ENCODE assay signal across 10 mouse cellular contexts in genomic region chr1:130551407-130552249, GRCm38 (mm10).
DNase-seq lines count a peak whose midpoint lies in the region; ATAC-seq and TF ChIP-seq lines count a peak whose summit lies in the region.
"Had no signal": no experiment of that assay in that cellular context is flagged by ENCODE, and none has a peak within 500 bp of the region (broad histone marks: within the 10 kb centered on the region; RNA-seq: fewer than 3 reads in every experiment).

No protein-coding gene starts in this region.

- no peak for TF ChIP-seq EP300 in MEL (IDR thresholded peaks at IDR 0.05; ENCODE audit: low read depth in 1 of 2, low read length in 2 of 2)

- no peak for DNase-seq in heart, adult 8-10 months (ENCODE audit: low spot score)
- DNase-seq in A20 (ENCODE audit: low read depth, low spot score), result peak; percentile 63
- no peak for DNase-seq in MEL (ENCODE audit: low read depth, low spot score)
- DNase-seq in kidney, postnatal 14 days, result no peak
- no peak for DNase-seq in left cerebral cortex, postnatal 36 days (ENCODE audit: low spot score in 2 of 2)
- no peak for DNase-seq in ovary, postnatal 36 days (ENCODE audit: low spot score)

- H3K9me3 ChIP-seq in heart, embryonic 15.5 days (replicated peaks), result no peaks in the 10 kb centered on the region
- H3K9me3 ChIP-seq in MEL (replicated peaks; ENCODE audit: insufficient read depth, low read length), result no peaks in the 10 kb centered on the region
- H3K9me3 ChIP-seq in limb, embryonic 12.5 days, result no peaks in the 10 kb centered on the region
- H3K9me3 ChIP-seq: forebrain, embryonic 15.5 days; G1E had no signal

- peaks cover 8% of the 10 kb centered on the region for H3K4me1 ChIP-seq in heart, embryonic 15.5 days (replicated peaks)
- H3K4me1 ChIP-seq in MEL (ENCODE audit: control insufficient read depth in 1 of 2, insufficient read depth in 2 of 2, low read length in 2 of 2), result peaks cover 10% of the 10 kb centered on the region in 2 experiments
- H3K4me1 ChIP-seq in limb, embryonic 12.5 days (replicated peaks), result no peaks in the 10 kb centered on the region
- H3K4me1 ChIP-seq: forebrain, embryonic 15.5 days had no signal

- no peak overlapping the region for H3K4me3 ChIP-seq in heart, embryonic 15.5 days
- H3K4me3 ChIP-seq in MEL (ENCODE audit: control insufficient read depth in 1 of 2, insufficient read depth in 1 of 2, low read depth in 2 of 2, low read length in 2 of 2), result no peak overlapping the region
- H3K4me3 ChIP-seq in limb, embryonic 12.5 days (replicated peaks), result no peak overlapping the region
- H3K4me3 ChIP-seq: forebrain, embryonic 15.5 days had no signal

- TF ChIP-seq POLR2A in MEL (IDR thresholded peaks at IDR 0.05; ENCODE audit: control insufficient read depth in 1 of 2, insufficient read depth in 1 of 2, low read depth in 1 of 2, low read length in 2 of 2, poor library complexity in 1 of 2), result no peak

- H3K36me3 ChIP-seq in heart, embryonic 15.5 days, result no peaks in the 10 kb centered on the region
- H3K36me3 ChIP-seq in MEL (ENCODE audit: control insufficient read depth in 1 of 2, insufficient read depth in 2 of 2, low read length in 2 of 2), result peaks cover 0 to 5% of the 10 kb centered on the region in 2 experiments; a peak in 2 of 4 replicates
- no peaks in the 10 kb centered on the region for H3K36me3 ChIP-seq in limb, embryonic 12.5 days
- H3K36me3 ChIP-seq: forebrain, embryonic 15.5 days; G1E had no signal

- intact Hi-C loops in left cerebral cortex, postnatal 36 days (cut with DNase I), result no loop called here

- TF ChIP-seq RAD21 in MEL (IDR thresholded peaks at IDR 0.05; ENCODE audit: low read depth, low read length), result no peak

- H3K27me3 ChIP-seq in heart, embryonic 15.5 days, result no peaks in the 10 kb centered on the region
- peaks cover 3% of the 10 kb centered on the region in 2 experiments; a peak in 3 of 4 replicates for H3K27me3 ChIP-seq in MEL (ENCODE audit: control insufficient read depth in 1 of 2, insufficient read depth in 2 of 2, low read length in 2 of 2)
- H3K27me3 ChIP-seq in limb, embryonic 12.5 days, result no peaks in the 10 kb centered on the region
- H3K27me3 ChIP-seq: forebrain, embryonic 15.5 days had no signal

- no peak for TF ChIP-seq CTCF in MEL (IDR thresholded peaks at IDR 0.05 in 2 of 3, conservative IDR thresholded peaks at IDR 0.05 in 1 of 3; ENCODE audit: control insufficient read depth in 1 of 3, insufficient read depth in 1 of 3, low read depth in 2 of 3, low read length in 3 of 3, poor library complexity in 1 of 3, severe bottlenecking in 1 of 3)

- H3K9ac ChIP-seq in heart, embryonic 15.5 days, result no peak overlapping the region
- no peak overlapping the region for H3K9ac ChIP-seq in MEL (ENCODE audit: control insufficient read depth, low read depth, low read length, poor library complexity, severe bottlenecking)
- no peak overlapping the region for H3K9ac ChIP-seq in limb, embryonic 12.5 days (replicated peaks)
- H3K9ac ChIP-seq: forebrain, embryonic 15.5 days had no signal

- peak overlapping the region; percentile 57; the same call in 1 of the 2 replicates for H3K27ac ChIP-seq in heart, embryonic 15.5 days
- H3K27ac ChIP-seq in MEL (ENCODE audit: control insufficient read depth, low read depth, low read length), result no peak overlapping the region
- H3K27ac ChIP-seq in limb, embryonic 12.5 days, result 0 out of 2 replicates have a peak overlapping the region, but pooled peaks have one; percentile 23
- H3K27ac ChIP-seq: forebrain, embryonic 15.5 days had no signal

- ATAC-seq in heart, embryonic 15.5 days (replicated peaks; ENCODE audit: insufficient number of reproducible peaks, insufficient read depth, low FRiP score, low read depth), result no peak
- ATAC-seq in limb, embryonic 12.5 days (ENCODE audit: insufficient number of reproducible peaks, insufficient read depth, low FRiP score, low TSS enrichment, low read depth), result no peak
- ATAC-seq: forebrain, embryonic 15.5 days had no signal

- WGBS in heart, embryonic 15.5 days, result 67% methylated on average over 5 of the region's 5 CpGs
- WGBS in limb, embryonic 12.5 days, result 83% methylated on average over 5 of the region's 5 CpGs

- H3K4me2 ChIP-seq in heart, embryonic 15.5 days, result no peak overlapping the region
- no peak overlapping the region for H3K4me2 ChIP-seq in limb, embryonic 12.5 days
- H3K4me2 ChIP-seq: forebrain, embryonic 15.5 days had no signal

- no peaks in the 10 kb centered on the region for H3K79me2 ChIP-seq in MEL (ENCODE audit: control insufficient read depth, insufficient read depth, low read length, poor library complexity)

TF ChIP-seq in MEL, 35 proteins besides CTCF, POLR2A, EP300 and RAD21:
- TF ChIP-seq JUND (IDR thresholded peaks at IDR 0.05; ENCODE audit: low read depth, low read length) (no peak), ZNF384 (IDR thresholded peaks at IDR 0.05; ENCODE audit: low read depth, low read length) (peak; percentile 78), NELFE (IDR thresholded peaks at IDR 0.05; ENCODE audit: low read depth, low read length) (no peak), TBP (IDR thresholded peaks at IDR 0.05; ENCODE audit: low read depth, low read length) (no peak), MYB (IDR thresholded peaks at IDR 0.05; ENCODE audit: low read depth, low read length) (no peak), ZMIZ1 (IDR thresholded peaks at IDR 0.05; ENCODE audit: low read depth, low read length) (no peak), GABPA (IDR thresholded peaks at IDR 0.05; ENCODE audit: low read depth, low read length) (no peak), KAT2A (conservative IDR thresholded peaks at IDR 0.05; ENCODE audit: low read depth, low read length) (no peak), ZC3H11A (IDR thresholded peaks at IDR 0.05; ENCODE audit: low read depth, low read length) (no peak), USF1 (IDR thresholded peaks at IDR 0.05; ENCODE audit: low read depth, low read length) (peak; percentile 50; the same call in 1 of the 2 replicates), HCFC1 (IDR thresholded peaks at IDR 0.05; ENCODE audit: low read depth, low read length) (no peak), POLR2AphosphoS5 (IDR thresholded peaks at IDR 0.05; ENCODE audit: borderline replicate concordance, low read depth, low read length) (no peak), MYC (IDR thresholded peaks at IDR 0.05; ENCODE audit: low read depth, low read length) (no peak), CHD1 (IDR thresholded peaks at IDR 0.05; ENCODE audit: low read depth, low read length) (no peak), ZKSCAN1 (IDR thresholded peaks at IDR 0.05; ENCODE audit: low read depth, low read length) (no peak), UBTF (IDR thresholded peaks at IDR 0.05; ENCODE audit: borderline replicate concordance, insufficient read depth, low read depth, low read length) (no peak), TAL1 (IDR thresholded peaks at IDR 0.05; ENCODE audit: low read length) (no peak)
